Mouse (Mus musculus) cerebellum, postnatal 4 days (tissue): Measurements from ENCODE around the gene Wfikkn2.
A peak's percentile ranks its signal among the peaks of the same experiment; 100 is the strongest.

Experiments used
- DNase-seq, 2 experiments: peaks; one replicate each; pipeline ENCODE4 v3.0.0; 2022; ENCODE audit warnings: low spot score in 2 of 2, mixed read lengths in 1 of 2

Gene Wfikkn2

GRCm38 (mm10) chr11:94261585-94262370, 16.0 kb upstream of the Wfikkn2 start:
- no peak for DNase-seq

- no peak for DNase-seq
Measured at GRCm38 (mm10) chr11:94259814-94260213, 14.0 kb upstream of the Wfikkn2 start.

- no peak for DNase-seq
Measured at GRCm38 (mm10) chr11:94257987-94258386, 12.2 kb upstream of the Wfikkn2 start.

GRCm38 (mm10) chr11:94255733-94256132, 9.9 kb upstream of the Wfikkn2 start:
- no peak for DNase-seq

GRCm38 (mm10) chr11:94253691-94254090, 7.9 kb upstream of the Wfikkn2 start:
- no peak for DNase-seq

- DNase-seq, result no peak
Measured at GRCm38 (mm10) chr11:94253156-94253555, 7.4 kb upstream of the Wfikkn2 start.

GRCm38 (mm10) chr11:94246789-94247061, 920 bp upstream of the Wfikkn2 start:
- DNase-seq, result no peak

- no peak for DNase-seq
Measured at GRCm38 (mm10) chr11:94244385-94244784, 1.4 kb downstream of the Wfikkn2 start.

- DNase-seq, result no peak
Measured at GRCm38 (mm10) chr11:94243422-94244180, 2.2 kb downstream of the Wfikkn2 start.

GRCm38 (mm10) chr11:94242760-94243421, 2.9 kb downstream of the Wfikkn2 start:
- no peak for DNase-seq

- no peak for DNase-seq
Measured at GRCm38 (mm10) chr11:94239706-94240105, 6.1 kb downstream of the Wfikkn2 start.

GRCm38 (mm10) chr11:94238786-94239185, 7.0 kb downstream of the Wfikkn2 start:
- no peak for DNase-seq

GRCm38 (mm10) chr11:94236074-94236473, 9.7 kb downstream of the Wfikkn2 start:
- DNase-seq, result peak in 1 of 2 experiments; percentile 69

GRCm38 (mm10) chr11:94234857-94235256, 10.9 kb downstream of the Wfikkn2 start:
- no peak for DNase-seq

GRCm38 (mm10) chr11:94234380-94234779, 11.4 kb downstream of the Wfikkn2 start:
- DNase-seq, result peak in 1 of 2 experiments; percentile 16

GRCm38 (mm10) chr11:94233405-94233804, 12.4 kb downstream of the Wfikkn2 start:
- no peak for DNase-seq

- no peak for DNase-seq
Measured at GRCm38 (mm10) chr11:94231821-94232552, 13.8 kb downstream of the Wfikkn2 start.

GRCm38 (mm10) chr11:94230244-94230643, 15.6 kb downstream of the Wfikkn2 start:
- no peak for DNase-seq

GRCm38 (mm10) chr11:94229207-94229960, 16.4 kb downstream of the Wfikkn2 start:
- DNase-seq, result peak in 1 of 2 experiments; percentile 62

GRCm38 (mm10) chr11:94228416-94228815, 17.4 kb downstream of the Wfikkn2 start:
- no peak for DNase-seq

- no peak for DNase-seq
Measured at GRCm38 (mm10) chr11:94225985-94226384, 19.8 kb downstream of the Wfikkn2 start.
